Mouse (Mus musculus) kidney, embryonic 15.5 days (tissue): ENCODE results near the gene Zfp593. TPM values are rescaled to one million over a fixed set of nuclear protein-coding genes. Genes with fewer than 3 reads are reported as not detected.

Experiments used
- ATAC-seq: fragments of 200-750 bp; cut with Nextera tagmentation; replicated peaks from 2 replicates; pipeline ENCODE4 v1.8.0; 2017; ENCODE audit warnings: moderate TSS enrichment; ENCODE audit not compliant: low FRiP score
- H3K27ac ChIP-seq: fragments of 300-500 bp; sonication (generic); 2 replicates; pipeline ENCODE4 v1.5.1; 2015; ENCODE audit warnings: mild to moderate bottlenecking, inconsistent platforms
- H3K27me3 ChIP-seq: fragments of 300-500 bp; sonication (generic); 2 replicates; pipeline ENCODE4 v1.6.1; 2015; ENCODE audit warnings: inconsistent platforms
- H3K36me3 ChIP-seq: fragments of 300-500 bp; sonication (generic); 2 replicates; pipeline ENCODE4 v1.6.1; 2015; ENCODE audit warnings: inconsistent platforms
- H3K4me1 ChIP-seq: fragments of 300-500 bp; sonication (generic); 2 replicates; pipeline ENCODE4 v1.6.1; 2015; ENCODE audit warnings: inconsistent platforms
- H3K4me2 ChIP-seq: fragments of 300-500 bp; sonication (generic); 2 replicates; pipeline ENCODE4 v1.6.1; 2015; ENCODE audit warnings: moderate library complexity, mild to moderate bottlenecking, inconsistent platforms
- H3K4me3 ChIP-seq: fragments of 300-500 bp; sonication (generic); replicated peaks from 2 replicates; pipeline ENCODE4 v1.5.1; 2015; ENCODE audit warnings: mild to moderate bottlenecking, inconsistent platforms
- H3K9ac ChIP-seq: fragments of 300-500 bp; sonication (generic); 2 replicates; pipeline ENCODE4 v1.6.1; 2015; ENCODE audit warnings: mild to moderate bottlenecking, inconsistent platforms
- H3K9me3 ChIP-seq: fragments of 300-500 bp; sonication (generic); replicated peaks from 2 replicates; pipeline ENCODE4 v1.6.1; 2016; ENCODE audit warnings: inconsistent platforms
- WGBS: fragments of 180-500 bp; shearing (Covaris S2); methylation state at CpG from one replicate; pipeline ENCODE4 v1.1.7; 2015; ENCODE audit warnings: mixed read lengths; 5-methylcytosine and 5-hydroxymethylcytosine counted together
- polyA plus RNA-seq: library from polyadenylated mRNA; unstranded; fragments of >200 nt; fragmentation: Nextera tagmentation; extraction: Ambion mirVana; gene quantifications from 2 replicates; pipeline ENCODE4 v1.2.1, GENCODE M21; 2015

Zfp593 gene
- 15.6 and 15.8 TPM in 2 replicates for polyA plus RNA-seq

DNA sequence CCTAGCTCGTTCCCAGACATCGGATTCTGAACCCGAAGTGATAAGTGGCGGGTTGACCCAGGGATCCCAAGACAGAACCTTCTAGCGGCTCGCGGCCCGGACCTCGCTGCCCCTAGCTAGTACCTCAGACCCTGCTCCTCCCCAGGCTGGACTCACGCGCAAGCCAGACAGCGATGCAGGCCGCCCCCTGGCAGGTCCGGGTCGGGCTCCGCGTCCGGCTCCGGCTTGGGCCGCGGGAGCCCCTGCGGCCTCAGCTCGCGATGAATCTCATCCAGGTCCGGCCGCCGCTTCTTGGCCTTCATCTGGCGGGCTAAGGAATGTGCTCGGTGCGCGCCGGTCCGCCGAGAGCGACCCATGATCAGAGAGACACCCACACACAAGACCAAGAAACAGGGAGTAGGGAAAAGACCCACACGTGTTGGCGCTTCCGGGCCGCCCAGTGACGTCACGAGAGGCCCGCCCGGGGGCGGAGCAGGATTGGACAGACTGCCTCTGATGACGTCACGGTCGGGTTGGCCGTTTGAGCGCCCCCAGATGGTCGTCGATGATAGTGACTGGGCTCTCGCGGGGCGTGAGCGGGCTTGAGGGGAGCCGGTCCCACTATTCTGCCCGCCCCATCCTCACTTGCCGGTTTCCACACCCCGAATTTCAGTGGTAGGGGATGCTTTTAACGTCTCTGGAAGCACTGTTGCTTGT, at the start of gene Zfp593:
TSS of gene Zfp593 (minus strand) at position 445 of the 696 bp plus-strand sequence.
- Histone ChIP-seq H3K4me1 (peaks cover 34% of the 10 kb centered on the region), H3K4me2 (peak within 1 kb of the TSS; percentile 79), H3K27ac (no peak within 1 kb of the TSS), H3K36me3 (peaks cover 7% of the 10 kb centered on the region; the same call in 1 of the 2 replicates), H3K9me3 (no peaks in the 10 kb centered on the region), H3K27me3 (peaks cover 41% of the 10 kb centered on the region), H3K4me3 (peak within 1 kb of the TSS; percentile 61), H3K9ac (peak within 1 kb of the TSS; percentile 63)
- peak; percentile 77 for ATAC-seq
- WGBS, result under 1% methylated on average over 60 of the region's 60 CpGs

GRCm38 (mm10) chr4:134293692-134294163, 48.3 kb upstream of the Zfp593 start:
- H3K36me3 ChIP-seq, result no peaks in the 10 kb centered on the region
- peaks cover 13% of the 10 kb centered on the region for H3K4me1 ChIP-seq
- H3K4me3 ChIP-seq, result no peak overlapping the region
- peaks cover 25% of the 10 kb centered on the region for H3K27me3 ChIP-seq
- H3K9ac ChIP-seq, result no peak overlapping the region
- H3K4me2 ChIP-seq, result no peak overlapping the region
- no peak overlapping the region for H3K27ac ChIP-seq
- no peak for ATAC-seq
- no peaks in the 10 kb centered on the region for H3K9me3 ChIP-seq
- 62% methylated on average over 9 of the region's 9 CpGs for WGBS

GRCm38 (mm10) chr4:134293061-134293691, 47.8 kb upstream of the Zfp593 start:
- no peak for ATAC-seq
- WGBS, result 68% methylated on average over 18 of the region's 18 CpGs

GRCm38 (mm10) chr4:134292067-134292466, 46.7 kb upstream of the Zfp593 start:
- Histone ChIP-seq H3K27me3 (peaks cover 25% of the 10 kb centered on the region), H3K4me2 (no peak overlapping the region), H3K4me1 (peaks cover 22% of the 10 kb centered on the region), H3K9ac (no peak overlapping the region), H3K9me3 (no peaks in the 10 kb centered on the region), H3K4me3 (no peak overlapping the region), H3K36me3 (no peaks in the 10 kb centered on the region), H3K27ac (no peak overlapping the region)
- no peak for ATAC-seq
- 24% methylated on average over 7 of the region's 7 CpGs for WGBS

More at GRCm38 (mm10) chr4:134293061-134293691, 47.8 kb upstream of the Zfp593 start:
- Histone ChIP-seq H3K9ac (no peak overlapping the region), H3K4me3 (no peak overlapping the region), H3K9me3 (no peaks in the 10 kb centered on the region), H3K4me1 (peaks cover 18% of the 10 kb centered on the region), H3K27ac (no peak overlapping the region), H3K4me2 (no peak overlapping the region), H3K27me3 (peaks cover 25% of the 10 kb centered on the region), H3K36me3 (no peaks in the 10 kb centered on the region)

DNA sequence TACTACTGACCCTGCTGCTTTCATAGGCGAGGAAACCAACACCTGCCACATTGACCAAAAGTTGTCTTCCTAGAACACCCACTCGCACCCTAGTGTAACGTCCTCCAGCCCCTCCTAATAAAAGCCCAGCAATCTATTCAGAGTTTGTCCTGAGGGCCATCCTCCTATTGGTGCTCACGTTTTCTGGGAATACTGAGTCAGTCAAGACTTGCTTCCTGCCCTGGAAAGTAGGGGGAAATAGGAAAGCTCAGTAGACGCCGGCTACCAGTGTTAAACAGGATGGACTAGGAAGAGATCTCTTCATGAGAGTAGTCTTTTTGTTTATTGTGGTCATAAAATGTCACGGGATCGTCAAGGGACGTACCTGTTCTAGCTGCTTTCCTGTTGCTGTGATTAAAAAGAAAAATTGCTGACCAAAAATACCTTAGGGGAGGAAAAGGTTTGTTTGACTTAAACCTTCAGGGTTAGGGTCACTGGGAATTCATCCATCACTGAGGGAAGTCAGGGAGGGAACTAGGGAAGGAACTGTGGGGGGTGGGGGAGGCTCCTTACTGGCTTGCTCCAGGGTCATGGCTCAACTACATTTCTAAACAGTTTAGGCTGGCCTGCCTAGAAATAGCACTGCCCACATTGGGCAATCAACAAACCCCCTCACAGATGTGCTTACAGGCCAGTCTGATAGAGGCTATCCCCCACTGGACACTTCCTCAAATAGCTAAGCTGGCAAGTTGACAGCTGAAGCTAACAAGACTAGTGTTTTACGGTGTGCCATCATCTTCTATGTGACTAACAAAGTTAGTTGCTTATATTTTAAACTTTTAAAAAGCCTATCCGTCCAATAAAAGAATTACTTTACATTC, 43.2 kb upstream of the Zfp593 start:
- H3K4me2 ChIP-seq, result peak overlapping the region; percentile 94
- H3K36me3 ChIP-seq, result peaks cover 15% of the 10 kb centered on the region
- 13% methylated on average over 11 of the region's 11 CpGs for WGBS
- peak overlapping the region; percentile 100 for H3K27ac ChIP-seq
- H3K9ac ChIP-seq, result peak overlapping the region; percentile 95
- peaks cover 33% of the 10 kb centered on the region for H3K4me1 ChIP-seq
- no peaks in the 10 kb centered on the region for H3K9me3 ChIP-seq
- no peak for ATAC-seq
- H3K27me3 ChIP-seq, result peaks cover 15% of the 10 kb centered on the region
- H3K4me3 ChIP-seq, result peak overlapping the region; percentile 81

- H3K4me2 ChIP-seq, result peak within 1 kb of the TSS; percentile 94
- peak within 1 kb of the TSS; percentile 100 for H3K27ac ChIP-seq
- H3K4me3 ChIP-seq, result peak within 1 kb of the TSS; percentile 81
- H3K9ac ChIP-seq, result peak within 1 kb of the TSS; percentile 95
- peaks cover 33% of the 10 kb centered on the region for H3K4me1 ChIP-seq
- H3K9me3 ChIP-seq, result no peaks in the 10 kb centered on the region
- peak; percentile 86 for ATAC-seq
- H3K27me3 ChIP-seq, result peaks cover 5% of the 10 kb centered on the region
- under 1% methylated on average over 43 of the region's 43 CpGs for WGBS
- H3K36me3 ChIP-seq, result peaks cover 25% of the 10 kb centered on the region
Measured at GRCm38 (mm10) chr4:134287575-134288025, 42.2 kb upstream of the Zfp593 start, which contains the start of gene Pdik1l. Pdik1l (minus strand) TSS chr4:134287895.

DNA sequence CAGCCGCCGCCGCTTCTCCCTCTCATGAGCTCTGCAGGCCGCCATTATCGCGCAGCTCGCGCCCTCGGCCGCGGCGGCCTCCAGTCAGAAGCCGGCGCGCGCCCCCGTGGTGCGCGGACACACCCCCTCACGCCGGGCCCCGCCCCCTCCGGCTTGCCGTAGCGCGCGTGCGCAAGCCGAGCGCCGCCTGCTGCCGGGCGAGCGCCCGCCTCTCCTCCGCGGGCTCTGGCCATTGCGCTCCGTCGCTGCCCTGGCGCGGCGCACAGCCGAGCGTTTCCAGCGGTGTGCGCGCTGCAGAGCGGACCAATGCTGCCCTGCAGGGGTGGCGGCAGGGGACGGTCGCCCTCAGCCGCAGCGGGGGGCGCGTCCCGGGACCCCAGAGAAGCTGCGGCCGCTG, 41.8 kb upstream of the Zfp593 start:
- peak overlapping the region; percentile 95 for H3K9ac ChIP-seq
- H3K27ac ChIP-seq, result peak overlapping the region; percentile 100
- H3K36me3 ChIP-seq, result peaks cover 30% of the 10 kb centered on the region
- H3K4me2 ChIP-seq, result peak overlapping the region; percentile 94
- H3K27me3 ChIP-seq, result peaks cover under 1% of the 10 kb centered on the region
- H3K4me1 ChIP-seq, result peaks cover 32% of the 10 kb centered on the region
- H3K9me3 ChIP-seq, result no peaks in the 10 kb centered on the region
- under 1% methylated on average over 45 of the region's 59 CpGs for WGBS
- ATAC-seq, result peak; percentile 95
- peak overlapping the region; percentile 81 for H3K4me3 ChIP-seq

DNA sequence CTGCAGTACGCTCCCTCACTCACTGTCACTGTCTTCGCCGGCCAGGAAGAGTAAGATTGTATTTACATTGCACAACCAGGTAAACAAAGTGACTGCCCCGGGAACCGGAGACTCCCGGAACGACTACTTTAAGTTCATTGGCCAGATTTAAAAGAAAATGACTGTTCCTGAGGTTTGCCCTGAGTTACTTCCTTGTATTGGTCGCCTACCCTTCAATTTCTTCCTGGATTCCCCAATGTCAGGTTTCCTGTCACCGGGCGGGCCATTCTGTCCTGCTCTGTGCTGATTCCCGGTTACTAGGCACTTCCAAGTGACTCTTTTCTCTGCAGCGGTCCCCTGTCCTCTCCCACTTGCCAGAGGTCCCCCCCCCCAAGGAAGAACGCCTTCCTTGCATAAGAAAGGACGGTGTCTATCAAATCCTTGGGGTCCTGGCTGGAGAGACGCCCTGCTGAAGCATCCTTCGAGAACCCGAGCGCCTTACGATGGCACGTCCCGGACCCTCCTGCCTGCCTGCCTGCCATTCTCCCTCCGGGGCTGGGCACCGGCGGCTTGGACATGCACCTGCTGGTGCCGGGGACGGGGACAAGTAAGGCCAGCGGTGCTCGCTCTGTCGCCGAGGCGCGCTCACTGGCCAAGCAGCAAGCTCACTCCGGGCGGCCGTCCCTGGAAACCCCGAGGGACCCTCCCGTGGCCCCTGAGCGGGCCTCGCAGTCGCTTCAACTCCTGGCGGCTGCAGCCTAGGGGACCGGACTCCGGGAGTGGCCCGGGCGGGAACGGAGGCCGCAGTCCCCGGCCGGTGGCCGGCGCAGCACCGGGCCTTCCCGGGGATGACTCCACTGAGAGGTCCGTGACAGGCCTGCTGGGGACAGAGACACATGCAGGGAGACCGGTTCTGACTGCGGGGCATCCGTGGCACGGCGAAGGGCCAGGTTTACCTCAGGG, 41.1 kb upstream of the Zfp593 start:
- H3K27me3 ChIP-seq, result no peaks in the 10 kb centered on the region
- peak overlapping the region; percentile 100 for H3K27ac ChIP-seq
- 1% methylated on average over 58 of the region's 59 CpGs for WGBS
- ATAC-seq, result peak; percentile 37
- H3K9ac ChIP-seq, result peak overlapping the region; percentile 94
- H3K9me3 ChIP-seq, result no peaks in the 10 kb centered on the region
- H3K4me3 ChIP-seq, result peak overlapping the region; percentile 81
- H3K4me2 ChIP-seq, result peak overlapping the region; percentile 94
- peaks cover 27% of the 10 kb centered on the region for H3K4me1 ChIP-seq
- peaks cover 35% of the 10 kb centered on the region for H3K36me3 ChIP-seq

DNA sequence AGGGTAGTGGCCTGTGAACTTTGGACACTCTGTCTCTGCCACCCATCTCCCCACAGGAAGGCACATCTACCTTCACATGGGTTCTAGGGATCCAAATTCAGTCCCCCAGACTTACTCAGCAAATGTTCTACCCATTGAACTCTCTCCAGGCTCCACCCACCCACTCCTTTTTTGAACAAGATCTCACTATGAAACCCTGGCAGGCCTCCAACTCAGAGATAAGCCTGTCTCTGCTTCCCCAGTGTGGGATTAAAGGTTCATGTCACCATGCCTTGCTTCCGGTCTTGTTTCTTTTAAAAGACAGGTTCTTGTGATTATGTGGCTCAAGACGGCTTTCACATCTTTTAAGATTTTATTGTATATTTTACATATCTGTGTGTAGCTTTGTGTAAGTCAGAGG, 39.5 kb upstream of the Zfp593 start:
- H3K27me3 ChIP-seq, result no peaks in the 10 kb centered on the region
- H3K4me3 ChIP-seq, result no peak overlapping the region
- no peak overlapping the region for H3K4me2 ChIP-seq
- H3K36me3 ChIP-seq, result peaks cover 50% of the 10 kb centered on the region
- no peaks in the 10 kb centered on the region for H3K9me3 ChIP-seq
- WGBS, result 90% methylated on average over 2 of the region's 2 CpGs
- H3K9ac ChIP-seq, result no peak overlapping the region
- H3K27ac ChIP-seq, result no peak overlapping the region
- ATAC-seq, result no peak
- H3K4me1 ChIP-seq, result peaks cover 27% of the 10 kb centered on the region

DNA sequence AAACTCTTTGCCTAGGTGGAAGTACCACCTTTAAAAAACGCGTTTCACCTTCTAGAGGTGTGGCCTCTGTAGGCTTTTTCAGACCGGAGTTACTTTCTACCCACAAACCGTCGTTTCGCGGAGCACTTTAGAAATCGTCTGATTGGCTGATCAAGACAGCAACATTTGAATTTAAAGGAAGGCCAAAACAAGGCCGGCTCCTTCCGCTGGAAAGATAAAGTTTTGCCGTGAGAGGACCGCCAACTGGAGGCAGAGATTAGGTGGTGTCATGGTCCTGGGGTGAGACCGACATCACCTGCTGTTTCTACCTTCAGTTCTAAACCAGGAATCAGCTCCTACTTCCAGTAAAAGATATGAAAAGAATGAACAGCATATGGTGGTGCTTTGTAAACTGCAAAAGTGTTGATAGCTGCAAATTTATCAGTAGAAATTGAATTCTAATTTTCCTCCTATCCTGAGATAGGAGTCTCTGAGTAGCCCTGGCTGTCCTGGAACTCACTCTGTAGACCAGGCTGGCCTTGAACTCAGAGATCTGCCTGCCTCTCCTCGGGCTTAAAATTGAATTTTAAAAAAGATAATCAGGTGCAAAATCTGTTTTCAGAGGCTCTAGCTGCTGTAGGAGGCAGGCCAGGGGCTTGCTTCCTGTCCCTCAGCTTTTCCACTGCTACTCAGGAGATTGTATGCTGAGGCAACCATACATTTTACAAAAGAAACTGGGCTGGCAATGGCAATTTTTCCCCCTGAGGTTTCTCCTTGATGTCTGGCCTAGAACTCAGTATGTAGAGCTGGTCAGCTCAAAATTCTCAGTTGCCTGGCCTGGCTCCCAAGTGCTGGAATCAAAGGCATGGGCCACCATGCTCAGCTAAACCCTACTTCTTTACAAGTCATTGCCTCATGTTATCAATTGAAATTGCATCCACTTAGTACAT, 28.3 kb upstream of the Zfp593 start:
- no peak overlapping the region; the same call in 1 of the 2 replicates for H3K9ac ChIP-seq
- WGBS, result 7% methylated on average over 14 of the region's 14 CpGs
- ATAC-seq, result no peak
- H3K4me1 ChIP-seq, result peaks cover 10% of the 10 kb centered on the region
- H3K36me3 ChIP-seq, result peaks cover 31% of the 10 kb centered on the region
- peak overlapping the region; percentile 53 for H3K4me2 ChIP-seq
- H3K4me3 ChIP-seq, result peak overlapping the region; percentile 25
- H3K27me3 ChIP-seq, result no peaks in the 10 kb centered on the region
- H3K27ac ChIP-seq, result 0 out of 2 replicates have a peak overlapping the region, but pooled peaks have one; percentile 3
- H3K9me3 ChIP-seq, result no peaks in the 10 kb centered on the region
